Mouse (Mus musculus) liver, embryonic 11.5 days (tissue): ENCODE data around the gene Tdrd7. TPM values are rescaled to one million over a fixed set of nuclear protein-coding genes. Genes with fewer than 3 reads are reported as not detected.

Experiments used
- ATAC-seq: fragments of 200-750 bp; cut with Nextera tagmentation; replicated peaks from 2 replicates; pipeline ENCODE4 v1.8.0; 2017; ENCODE audit warnings: moderate number of reproducible peaks, mild to moderate bottlenecking, moderate TSS enrichment, moderate library complexity; ENCODE audit not compliant: low FRiP score
- DNase-seq: peaks from one replicate; pipeline ENCODE4 v3.0.0-alpha.2; 2017; ENCODE audit warnings: low spot score
- H3K27ac ChIP-seq: fragments of 300-500 bp; sonication (generic); 2 replicates; pipeline ENCODE4 v1.5.1; 2014; ENCODE audit warnings: mild to moderate bottlenecking, low read depth, low read length, control low read depth
- H3K27me3 ChIP-seq: fragments of 300-500 bp; sonication (generic); replicated peaks from 2 replicates; pipeline ENCODE4 v1.6.1; 2014; ENCODE audit warnings: low read length, mixed read lengths; ENCODE audit not compliant: control insufficient read depth, insufficient read depth
- H3K36me3 ChIP-seq: fragments of 300-500 bp; sonication (generic); 2 replicates; pipeline ENCODE4 v1.6.1; 2014; ENCODE audit warnings: mild to moderate bottlenecking, low read length, moderate library complexity, mixed read lengths; ENCODE audit not compliant: control insufficient read depth, insufficient read depth
- H3K4me1 ChIP-seq: fragments of 300-500 bp; sonication (generic); replicated peaks from 2 replicates; pipeline ENCODE4 v1.6.1; 2014; ENCODE audit warnings: low read length, mixed read lengths; ENCODE audit not compliant: control insufficient read depth, insufficient read depth
- H3K4me2 ChIP-seq: fragments of 300-500 bp; sonication (generic); 2 replicates; pipeline ENCODE4 v1.6.1; 2014; ENCODE audit warnings: mild to moderate bottlenecking, control low read depth, moderate library complexity
- H3K4me3 ChIP-seq: fragments of 300-500 bp; sonication (generic); 2 replicates; pipeline ENCODE4 v1.5.1; 2014; ENCODE audit warnings: low read depth, low read length, control low read depth
- H3K9ac ChIP-seq: fragments of 300-500 bp; sonication (generic); 2 replicates; pipeline ENCODE4 v1.6.1; 2014; ENCODE audit warnings: low read depth, low read length, control low read depth
- H3K9me3 ChIP-seq: fragments of 300-500 bp; sonication (generic); 2 replicates; pipeline ENCODE4 v1.6.1; 2016; ENCODE audit warnings: low read length, inconsistent platforms, mixed read lengths; ENCODE audit not compliant: control insufficient read depth
- WGBS: fragments of 180-500 bp; shearing (Covaris S2); extraction: QIAGEN DNeasy Blood & Tissue Kit; methylation state at CpG from one replicate; pipeline ENCODE4 v1.1.7; 2014; 5-methylcytosine and 5-hydroxymethylcytosine counted together
- polyA plus RNA-seq: library from polyadenylated mRNA; unstranded; fragments of >200 nt; fragmentation: Nextera tagmentation; extraction: Ambion mirVana; gene quantifications from 2 replicates; pipeline ENCODE4 v1.2.1, GENCODE M21; 2014

The Tdrd7 gene
- polyA plus RNA-seq, 1 experiment from 2014 or later = 6.1 TPM

DNA sequence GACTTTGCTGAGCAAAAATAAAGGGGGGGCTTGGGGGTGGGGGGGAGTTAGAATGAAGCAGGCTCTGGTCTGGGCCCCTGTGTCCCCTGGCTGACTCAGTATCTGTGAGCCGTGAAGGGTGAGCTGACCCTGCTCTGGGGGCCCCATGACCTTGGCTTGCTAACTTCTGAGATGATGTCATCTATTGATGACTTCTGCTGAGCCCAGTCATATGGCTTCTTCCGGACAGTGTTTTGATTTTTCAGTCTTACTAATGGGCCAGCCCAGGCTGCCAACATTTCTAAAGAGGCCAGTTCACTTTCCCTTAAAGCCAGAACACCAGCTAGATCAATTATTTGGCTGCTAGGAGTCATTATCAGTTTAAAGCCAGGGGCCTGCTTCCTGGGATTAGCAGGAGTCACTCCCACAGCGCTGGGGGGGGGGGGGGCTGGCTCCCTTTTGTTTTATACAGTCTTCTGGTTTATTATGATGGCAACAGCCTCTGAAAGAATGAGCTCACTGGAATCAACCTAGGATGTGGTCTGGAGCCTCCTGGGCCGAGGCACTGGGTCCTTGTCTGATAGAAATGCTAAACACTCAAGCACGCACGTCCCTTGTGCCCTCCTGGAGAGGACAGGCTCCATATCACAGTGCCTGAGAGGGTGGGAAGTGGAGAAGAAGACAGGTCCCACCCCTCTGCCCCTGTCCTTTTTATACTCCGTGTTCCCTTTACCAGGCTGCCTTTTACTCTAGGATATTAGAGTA lies 76.8 kb downstream of the Tdrd7 start:
- peak overlapping the region; percentile 97 for H3K27ac ChIP-seq
- peak overlapping the region; percentile 75 for H3K9ac ChIP-seq
- no peaks in the 10 kb centered on the region for H3K36me3 ChIP-seq
- H3K4me2 ChIP-seq = peak overlapping the region; percentile 93
- H3K4me1 ChIP-seq = peaks cover 29% of the 10 kb centered on the region
- WGBS = 19% methylated on average over 7 of the region's 7 CpGs
- H3K27me3 ChIP-seq = peaks cover 27% of the 10 kb centered on the region
- ATAC-seq (peak; percentile 60), DNase-seq (peak; percentile 61)
- no peaks in the 10 kb centered on the region for H3K9me3 ChIP-seq
- H3K4me3 ChIP-seq = peak overlapping the region; percentile 89

GRCm38 (mm10) chr4:46042505-46042850 lies 77.3 kb downstream of the Tdrd7 start:
- H3K4me1 ChIP-seq = peaks cover 29% of the 10 kb centered on the region
- ATAC-seq (peak; percentile 72), DNase-seq (peak; percentile 61)
- H3K36me3 ChIP-seq = no peaks in the 10 kb centered on the region
- H3K27me3 ChIP-seq = peaks cover 26% of the 10 kb centered on the region
- peak overlapping the region; percentile 89 for H3K4me3 ChIP-seq
- WGBS = 28% methylated on average over 5 of the region's 5 CpGs
- H3K9me3 ChIP-seq = no peaks in the 10 kb centered on the region
- H3K27ac ChIP-seq = peak overlapping the region; percentile 97
- H3K4me2 ChIP-seq = peak overlapping the region; percentile 93
- H3K9ac ChIP-seq = peak overlapping the region; percentile 75

DNA sequence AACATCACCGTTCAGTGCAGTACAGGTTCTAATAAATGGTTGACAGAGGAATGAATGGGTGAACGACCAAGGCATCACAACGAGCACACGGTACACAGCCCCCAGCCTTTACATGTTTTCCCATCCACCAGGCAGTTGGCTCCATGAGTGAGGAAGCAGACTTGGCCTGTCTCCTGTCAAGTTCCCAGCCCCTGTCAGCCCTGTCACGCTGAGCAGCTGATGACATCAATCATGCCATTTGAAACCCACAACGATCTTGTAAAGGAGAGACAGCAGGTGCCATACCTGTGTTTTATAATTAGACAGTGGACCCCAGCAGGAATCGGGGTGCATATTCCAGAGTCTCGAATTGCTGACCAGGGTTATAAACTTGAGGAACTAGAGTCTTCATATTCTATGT lies 78.2 kb downstream of the Tdrd7 start:
- Histone ChIP-seq H3K27ac (no peak overlapping the region), H3K4me3 (no peak overlapping the region; the same call in 1 of the 2 replicates), H3K9ac (no peak overlapping the region), H3K4me1 (peaks cover 29% of the 10 kb centered on the region), H3K36me3 (no peaks in the 10 kb centered on the region; the same call in 1 of the 2 replicates), H3K27me3 (peaks cover 19% of the 10 kb centered on the region), H3K4me2 (peak overlapping the region; percentile 93), H3K9me3 (no peaks in the 10 kb centered on the region)
- DNase-seq = no peak
- no peak for ATAC-seq
- 72% methylated on average over 8 of the region's 8 CpGs for WGBS

- peaks cover 4% of the 10 kb centered on the region; the same call in 1 of the 2 replicates for H3K36me3 ChIP-seq
- H3K9me3 ChIP-seq = no peaks in the 10 kb centered on the region
- H3K9ac ChIP-seq = no peak overlapping the region
- no peak overlapping the region for H3K4me3 ChIP-seq
- no peak overlapping the region for H3K27ac ChIP-seq
- no peaks in the 10 kb centered on the region for H3K27me3 ChIP-seq
- H3K4me2 ChIP-seq = no peak overlapping the region
- 73% methylated on average over 4 of the region's 4 CpGs for WGBS
- DNase-seq (no peak), ATAC-seq (no peak)
- peaks cover 7% of the 10 kb centered on the region for H3K4me1 ChIP-seq
These were observed 82.8 kb downstream of the Tdrd7 start for GRCm38 (mm10) chr4:46047971-46048370.

- H3K9me3 ChIP-seq = no peaks in the 10 kb centered on the region
- 90% methylated on average over 7 of the region's 7 CpGs for WGBS
- H3K27me3 ChIP-seq = no peaks in the 10 kb centered on the region
- H3K4me2 ChIP-seq = no peak overlapping the region
- ATAC-seq = no peak
- no peak for DNase-seq
- peaks cover 4% of the 10 kb centered on the region; the same call in 1 of the 2 replicates for H3K36me3 ChIP-seq
- no peak overlapping the region for H3K9ac ChIP-seq
- H3K4me3 ChIP-seq = no peak overlapping the region
- no peak overlapping the region for H3K27ac ChIP-seq
- H3K4me1 ChIP-seq = peaks cover 3% of the 10 kb centered on the region
These were observed 83.3 kb downstream of the Tdrd7 start for GRCm38 (mm10) chr4:46048418-46048817.

DNA sequence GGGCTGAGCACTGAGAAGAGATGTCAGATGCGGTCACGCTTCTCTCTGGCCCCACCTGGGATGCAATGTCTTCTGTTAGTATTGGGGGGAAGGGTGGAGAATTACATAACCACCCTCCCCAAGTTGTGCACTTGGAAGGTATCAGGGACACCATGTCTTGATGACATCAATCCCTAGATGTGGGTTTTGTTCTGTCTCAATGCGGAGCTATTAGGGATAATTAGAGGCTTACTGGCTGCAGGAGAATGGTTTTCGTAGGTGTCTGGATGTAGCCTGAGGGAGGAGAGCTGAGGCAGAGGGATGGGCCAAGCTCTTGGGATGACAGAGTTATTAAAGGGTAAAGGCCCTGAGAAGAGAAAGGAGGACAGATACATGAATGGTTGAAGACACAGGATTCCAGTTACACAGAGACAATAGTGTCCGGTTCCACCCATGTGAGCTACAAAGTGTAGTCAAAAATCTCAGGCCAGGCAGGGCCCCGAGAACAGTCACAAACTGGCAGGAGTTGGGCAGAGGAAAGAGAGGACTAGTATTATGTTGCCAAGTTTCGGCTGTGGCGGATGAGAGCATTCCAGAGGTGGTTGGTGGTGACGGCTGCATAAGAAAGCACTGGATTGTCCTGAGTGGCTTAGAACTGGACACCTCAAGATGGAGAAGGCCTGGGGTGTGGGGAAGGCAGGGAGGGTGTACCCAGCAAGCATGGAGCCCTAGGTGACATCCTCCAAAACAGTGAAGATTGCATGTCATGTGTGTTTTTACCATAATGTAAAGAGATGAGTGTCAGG lies 88.4 kb downstream of the Tdrd7 start:
- 91% methylated on average over 9 of the region's 9 CpGs for WGBS
- DNase-seq = no peak
- Histone ChIP-seq H3K9me3 (0 out of 2 replicates have a peak, but pooled peaks cover 3% of the 10 kb centered on the region), H3K27ac (no peak overlapping the region), H3K4me2 (no peak overlapping the region), H3K4me3 (no peak overlapping the region), H3K27me3 (no peaks in the 10 kb centered on the region), H3K9ac (no peak overlapping the region), H3K36me3 (peaks cover 7% of the 10 kb centered on the region), H3K4me1 (no peaks in the 10 kb centered on the region)
- no peak for ATAC-seq

GRCm38 (mm10) chr4:46056163-46056562 lies 91.0 kb downstream of the Tdrd7 start:
- ATAC-seq (no peak), DNase-seq (no peak)
- WGBS = 88% methylated on average over 5 of the region's 5 CpGs
- Histone ChIP-seq H3K4me2 (no peak overlapping the region), H3K36me3 (peaks cover 2% of the 10 kb centered on the region), H3K27ac (no peak overlapping the region), H3K9ac (no peak overlapping the region), H3K9me3 (0 out of 2 replicates have a peak, but pooled peaks cover 3% of the 10 kb centered on the region), H3K4me1 (no peaks in the 10 kb centered on the region), H3K4me3 (no peak overlapping the region), H3K27me3 (no peaks in the 10 kb centered on the region)

- Histone ChIP-seq H3K27ac (no peak overlapping the region), H3K4me2 (no peak overlapping the region), H3K4me3 (no peak overlapping the region), H3K27me3 (no peaks in the 10 kb centered on the region), H3K36me3 (peaks cover 2% of the 10 kb centered on the region; the same call in 1 of the 2 replicates), H3K4me1 (no peaks in the 10 kb centered on the region), H3K9ac (no peak overlapping the region), H3K9me3 (0 out of 2 replicates have a peak, but pooled peaks cover 3% of the 10 kb centered on the region)
- 89% methylated on average over 12 of the region's 12 CpGs for WGBS
- DNase-seq (no peak), ATAC-seq (no peak)
These were observed 96.3 kb downstream of the Tdrd7 start for GRCm38 (mm10) chr4:46061259-46061962.
